Mouse (Mus musculus) lung, adult 2 months (tissue): Measurements from ENCODE around the gene Acot5.

Experiments
- CTCF ChIP-seq: fragments of 200-500 bp; IDR thresholded peaks from 2 replicates; pipeline ENCODE4 v1.5.1; 2011; ENCODE audit warnings: mild to moderate bottlenecking, low read length, control low read depth; ENCODE audit not compliant: insufficient read depth
- POLR2A ChIP-seq: fragments of 200-500 bp; IDR thresholded peaks from 2 replicates; pipeline ENCODE4 v1.6.1; 2011; ENCODE audit warnings: low read depth, mild to moderate bottlenecking, control low read depth, low read length, borderline replicate concordance; ENCODE audit errors: extremely low read depth

DNA sequence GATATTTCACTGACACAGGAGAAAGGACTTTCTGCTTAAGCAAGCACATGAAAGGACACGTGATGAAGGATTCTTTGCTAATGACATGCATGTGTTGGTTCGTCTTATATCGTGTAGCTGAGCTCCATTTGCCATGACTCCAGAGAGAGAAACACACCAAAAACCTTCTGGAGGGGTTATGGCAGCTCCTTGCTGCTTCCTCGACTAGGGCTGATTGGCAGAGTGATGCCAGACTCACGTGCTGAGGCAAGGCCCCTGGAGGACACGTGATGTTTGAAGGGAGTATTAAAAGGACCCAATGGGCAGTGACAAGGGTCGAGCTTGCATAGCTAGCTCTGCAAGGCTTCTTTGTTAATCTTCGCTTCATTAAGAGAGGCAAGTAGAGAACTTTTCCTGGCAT, 829 bp upstream of the Acot5 start:
- no peak for TF ChIP-seq POLR2A
- no peak for TF ChIP-seq CTCF
